Mouse (Mus musculus) midbrain, embryonic 16.5 days (tissue): Measurements from ENCODE around the gene Nfx1. TPM values are rescaled to one million over a fixed set of nuclear protein-coding genes. Genes with fewer than 3 reads are reported as not detected.

ENCODE experiments used
- ATAC-seq: fragments of 200-750 bp; cut with Nextera tagmentation; 2 replicates; pipeline ENCODE4 v1.8.0; 2017; ENCODE audit warnings: moderate TSS enrichment
- H3K27ac ChIP-seq: fragments of 300-500 bp; sonication (generic); 2 replicates; pipeline ENCODE4 v1.5.1; 2014; ENCODE audit warnings: mild to moderate bottlenecking, low read length, mixed read lengths
- H3K27me3 ChIP-seq: fragments of 300-500 bp; sonication (generic); 2 replicates; pipeline ENCODE4 v1.6.1; 2014; ENCODE audit warnings: low read depth, low read length, mixed read lengths; ENCODE audit not compliant: control insufficient read depth, insufficient read depth
- H3K36me3 ChIP-seq: fragments of 300-500 bp; sonication (generic); 2 replicates; pipeline ENCODE4 v1.6.1; 2014; ENCODE audit warnings: mild to moderate bottlenecking, low read length, moderate library complexity, mixed read lengths; ENCODE audit not compliant: control insufficient read depth, insufficient read depth
- H3K4me1 ChIP-seq: fragments of 300-500 bp; sonication (generic); 2 replicates; pipeline ENCODE4 v1.6.1; 2014; ENCODE audit warnings: mild to moderate bottlenecking, low read length, mixed read lengths; ENCODE audit not compliant: control insufficient read depth, insufficient read depth
- H3K4me2 ChIP-seq: fragments of 300-500 bp; sonication (generic); 2 replicates; pipeline ENCODE4 v1.6.1; 2014; ENCODE audit warnings: mild to moderate bottlenecking, low read length, mixed read lengths
- H3K4me3 ChIP-seq: fragments of 300-500 bp; sonication (generic); 2 replicates; pipeline ENCODE4 v1.5.1; 2014; ENCODE audit warnings: low read depth, mild to moderate bottlenecking, low read length, moderate library complexity, mixed read lengths
- H3K9ac ChIP-seq: fragments of 300-500 bp; sonication (generic); 2 replicates; pipeline ENCODE4 v1.6.1; 2014; ENCODE audit warnings: low read depth, low read length, mixed read lengths
- H3K9me3 ChIP-seq: fragments of 300-500 bp; sonication (generic); replicated peaks from 2 replicates; pipeline ENCODE4 v1.6.1; 2014; ENCODE audit warnings: mild to moderate bottlenecking, low read length, mixed read lengths; ENCODE audit not compliant: control insufficient read depth, poor library complexity, severe bottlenecking
- WGBS: fragments of 180-500 bp; shearing (Covaris S2); extraction: QIAGEN DNeasy Blood & Tissue Kit; methylation state at CpG from one replicate; pipeline ENCODE4 v1.1.7; 2014; 5-methylcytosine and 5-hydroxymethylcytosine counted together
- polyA plus RNA-seq: library from polyadenylated mRNA; unstranded; fragments of >200 nt; fragmentation: Nextera tagmentation; extraction: Ambion mirVana; gene quantifications from 2 replicates; pipeline ENCODE4 v1.2.1, GENCODE M21; 2015

Gene Nfx1
- polyA plus RNA-seq, 1 experiment from 2014 or later, result 115 TPM

DNA sequence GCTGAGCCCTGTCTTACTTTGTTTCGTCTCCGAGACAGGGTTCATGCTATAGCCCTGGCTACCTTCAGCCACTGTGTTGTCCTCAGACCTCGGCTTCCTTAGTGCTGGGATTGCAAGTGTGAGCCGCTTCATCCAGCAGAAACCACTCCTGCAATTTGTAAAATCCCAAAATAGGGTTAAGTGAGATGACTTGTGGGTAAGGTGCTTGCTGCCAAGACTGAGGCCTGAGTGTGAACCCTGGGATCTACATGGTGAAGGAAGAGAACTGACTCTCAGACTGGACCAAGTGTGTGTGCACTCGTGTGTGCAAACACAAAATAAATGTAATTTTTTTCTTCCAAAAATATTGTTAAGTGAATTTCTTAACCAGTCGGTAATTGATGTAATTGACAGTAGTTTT is 18.9 kb downstream of the Nfx1 start:
- Histone ChIP-seq H3K4me3 (no peak overlapping the region), H3K9me3 (no peaks in the 10 kb centered on the region), H3K27ac (no peak overlapping the region), H3K4me1 (no peaks in the 10 kb centered on the region), H3K9ac (no peak overlapping the region), H3K4me2 (no peak overlapping the region), H3K27me3 (no peaks in the 10 kb centered on the region), H3K36me3 (peaks cover 59% of the 10 kb centered on the region)
- no peak for ATAC-seq
- WGBS, result 82% methylated on average over 6 of the region's 6 CpGs

DNA sequence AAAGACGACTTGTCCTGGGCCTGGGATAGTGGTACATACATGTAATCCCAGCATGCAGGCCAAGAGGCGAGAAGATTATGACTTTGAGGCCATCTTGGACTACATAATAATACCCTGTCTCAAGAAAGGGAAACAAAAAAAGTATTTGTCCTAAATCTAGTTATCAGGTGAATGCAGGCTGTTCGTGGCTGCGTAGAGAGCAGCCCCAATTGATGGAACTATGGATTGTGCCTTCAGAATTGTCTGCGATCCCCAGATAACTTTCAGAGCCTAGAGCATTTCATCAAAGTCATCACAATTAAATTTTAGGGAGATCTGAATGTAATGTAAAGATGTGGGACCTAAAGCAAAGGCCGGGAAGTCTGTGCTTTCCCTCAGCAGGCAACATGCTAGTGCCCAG is 25.6 kb downstream of the Nfx1 start:
- WGBS, result 94% methylated on average over 6 of the region's 6 CpGs
- no peak overlapping the region for H3K4me3 ChIP-seq
- ATAC-seq, result no peak

DNA sequence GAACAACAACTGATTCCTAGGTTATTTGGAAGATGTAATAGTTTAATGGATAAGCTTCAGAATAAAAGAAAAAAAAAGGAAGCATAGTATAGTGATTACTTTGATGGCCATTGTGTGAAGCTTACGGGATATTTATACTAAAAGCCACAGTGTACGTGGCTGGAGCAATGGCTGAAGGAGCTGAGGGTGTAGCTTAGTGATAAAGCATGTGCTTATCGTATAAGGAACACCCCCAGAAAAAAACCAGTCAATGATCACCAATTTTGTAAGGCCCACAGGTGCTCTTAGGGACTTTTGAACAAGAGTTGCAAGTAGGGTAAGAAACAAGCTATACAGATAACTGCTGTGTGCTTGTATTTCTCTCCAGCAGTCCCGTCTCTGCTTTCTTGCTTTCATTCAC is 27.2 kb downstream of the Nfx1 start:
- Histone ChIP-seq H3K4me3 (no peak overlapping the region), H3K4me1 (no peaks in the 10 kb centered on the region)
- WGBS, result 96% methylated on average over 4 of the region's 4 CpGs

More for the DNA sequence above, 25.6 kb downstream of the Nfx1 start:
- Histone ChIP-seq H3K9me3 (no peaks in the 10 kb centered on the region), H3K4me2 (no peak overlapping the region), H3K27me3 (no peaks in the 10 kb centered on the region), H3K9ac (no peak overlapping the region), H3K36me3 (peaks cover 62% of the 10 kb centered on the region), H3K27ac (no peak overlapping the region), H3K4me1 (no peaks in the 10 kb centered on the region)

DNA sequence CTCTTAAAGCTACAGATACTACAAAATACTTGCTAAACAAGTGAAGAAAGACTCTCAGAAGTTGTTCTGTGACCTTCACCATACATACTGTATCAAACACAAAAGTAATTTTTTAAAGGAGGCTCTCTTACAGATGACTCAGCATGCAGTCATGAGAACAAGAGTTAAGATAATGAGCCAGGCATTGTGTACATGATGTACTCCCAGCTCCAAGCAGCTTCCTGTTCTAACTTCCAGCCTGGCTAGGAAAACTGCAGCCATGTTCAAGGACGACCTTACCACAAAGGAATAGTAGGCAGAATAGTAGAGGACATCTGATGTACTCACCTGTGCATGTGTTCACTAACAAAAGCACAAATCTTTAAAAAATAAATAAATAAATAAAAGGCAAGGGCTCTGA is 29.6 kb downstream of the Nfx1 start:
- no peaks in the 10 kb centered on the region for H3K9me3 ChIP-seq
- no peak overlapping the region for H3K4me2 ChIP-seq
- peaks cover 65% of the 10 kb centered on the region for H3K36me3 ChIP-seq
- WGBS, result 87% methylated on average over 1 of the region's 1 CpGs
- H3K4me3 ChIP-seq, result no peak overlapping the region
- H3K27ac ChIP-seq, result no peak overlapping the region
- no peak for ATAC-seq
- H3K27me3 ChIP-seq, result no peaks in the 10 kb centered on the region
- no peak overlapping the region for H3K9ac ChIP-seq
- no peaks in the 10 kb centered on the region for H3K4me1 ChIP-seq

More for the DNA sequence above, 27.2 kb downstream of the Nfx1 start:
- no peaks in the 10 kb centered on the region for H3K27me3 ChIP-seq
- no peaks in the 10 kb centered on the region for H3K9me3 ChIP-seq
- H3K36me3 ChIP-seq, result peaks cover 64% of the 10 kb centered on the region
- no peak for ATAC-seq
- H3K27ac ChIP-seq, result no peak overlapping the region
- H3K4me2 ChIP-seq, result no peak overlapping the region
- H3K9ac ChIP-seq, result no peak overlapping the region

DNA sequence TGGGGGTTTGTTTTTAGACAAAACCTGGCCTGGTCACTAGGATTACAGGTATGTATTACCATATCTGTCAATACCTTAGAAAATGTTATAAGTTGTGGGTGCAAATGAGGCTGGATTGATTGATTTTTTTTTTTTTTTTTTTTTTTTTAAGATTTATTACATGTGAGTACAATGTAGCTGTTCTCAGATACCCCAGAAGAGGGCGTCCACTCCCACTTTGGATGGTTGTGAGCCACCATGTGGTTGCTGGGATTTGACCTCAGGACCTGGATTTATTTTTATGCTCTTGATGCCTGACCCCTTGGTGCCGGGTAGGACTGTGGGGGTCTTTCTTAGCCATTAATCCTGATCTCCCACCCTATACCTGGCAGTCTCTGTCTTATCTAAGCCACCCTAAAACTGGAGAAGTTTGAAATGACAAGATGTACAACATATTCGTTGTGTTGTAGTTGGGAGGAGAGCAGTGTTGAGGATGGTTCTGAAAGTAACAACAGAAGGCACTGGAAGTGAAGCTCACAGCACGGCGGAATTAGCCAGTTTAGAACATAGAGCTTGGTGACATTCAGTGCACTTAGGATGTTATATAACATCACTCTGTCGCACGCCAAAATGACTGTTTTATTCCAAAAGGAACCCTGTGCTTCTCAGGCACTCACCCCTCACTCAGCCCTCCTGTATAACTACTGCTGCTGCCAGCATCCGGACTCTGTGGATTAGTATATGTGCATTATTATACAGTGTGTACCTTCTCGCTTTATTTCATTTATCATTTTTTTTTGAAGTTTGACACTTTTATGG is 30.3 kb downstream of the Nfx1 start:
- Histone ChIP-seq H3K27me3 (no peaks in the 10 kb centered on the region), H3K27ac (no peak overlapping the region), H3K9ac (no peak overlapping the region), H3K36me3 (peaks cover 61% of the 10 kb centered on the region), H3K9me3 (no peaks in the 10 kb centered on the region), H3K4me3 (no peak overlapping the region), H3K4me1 (no peaks in the 10 kb centered on the region), H3K4me2 (no peak overlapping the region)
- no peak for ATAC-seq
- 94% methylated on average over 9 of the region's 9 CpGs for WGBS

DNA sequence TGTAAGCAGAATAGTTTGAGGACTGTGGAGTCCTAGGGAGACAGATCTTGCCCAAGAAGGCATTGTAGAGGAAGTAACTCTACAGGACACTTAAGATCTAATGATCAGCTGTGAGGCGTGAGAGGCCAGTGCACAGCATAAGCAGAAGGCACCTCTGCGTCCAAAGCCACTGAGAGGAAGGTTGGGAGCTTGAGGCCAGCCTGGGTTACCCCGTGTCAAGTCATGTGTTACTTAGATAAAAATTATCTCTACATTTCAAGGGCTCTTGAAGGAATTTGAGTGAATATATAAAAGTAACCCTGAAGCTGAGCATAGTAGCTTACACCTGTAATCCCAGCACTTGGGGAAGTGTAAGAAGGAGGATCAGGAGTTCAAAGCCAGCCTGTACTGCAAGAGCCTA is 42.6 kb downstream of the Nfx1 start:
- no peak overlapping the region for H3K9ac ChIP-seq
- H3K4me3 ChIP-seq, result no peak overlapping the region
- H3K9me3 ChIP-seq, result no peaks in the 10 kb centered on the region
- H3K36me3 ChIP-seq, result peaks cover 39% of the 10 kb centered on the region
- no peaks in the 10 kb centered on the region for H3K27me3 ChIP-seq
- H3K4me2 ChIP-seq, result no peak overlapping the region
- ATAC-seq, result no peak
- no peaks in the 10 kb centered on the region for H3K4me1 ChIP-seq
- no peak overlapping the region for H3K27ac ChIP-seq
- 86% methylated on average over 3 of the region's 3 CpGs for WGBS

DNA sequence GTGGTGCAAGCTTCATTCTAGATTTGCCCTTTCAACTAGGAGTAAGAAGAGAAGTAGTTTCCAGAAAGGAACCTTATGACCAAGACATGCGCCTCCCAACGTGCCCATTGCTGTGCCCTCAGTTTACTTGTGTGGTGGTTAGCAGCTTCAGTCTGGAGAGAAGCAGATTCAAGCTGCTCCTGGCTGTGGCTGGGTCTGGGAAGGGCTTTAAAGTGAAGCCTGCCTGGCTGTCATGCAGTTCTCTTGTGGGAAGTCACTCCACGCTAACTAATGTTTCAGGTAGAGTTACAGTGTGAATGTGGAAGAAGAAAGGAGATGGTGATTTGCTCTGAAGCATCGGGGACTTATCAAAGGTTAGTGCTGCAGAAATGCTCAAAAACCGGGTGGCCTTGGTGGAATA is 45.1 kb downstream of the Nfx1 start:
- 96% methylated on average over 5 of the region's 5 CpGs for WGBS
- Histone ChIP-seq H3K9ac (no peak overlapping the region), H3K36me3 (peaks cover 29% of the 10 kb centered on the region), H3K4me2 (no peak overlapping the region), H3K4me1 (no peaks in the 10 kb centered on the region), H3K9me3 (no peaks in the 10 kb centered on the region), H3K27me3 (no peaks in the 10 kb centered on the region), H3K4me3 (no peak overlapping the region), H3K27ac (no peak overlapping the region)
- ATAC-seq, result no peak

DNA sequence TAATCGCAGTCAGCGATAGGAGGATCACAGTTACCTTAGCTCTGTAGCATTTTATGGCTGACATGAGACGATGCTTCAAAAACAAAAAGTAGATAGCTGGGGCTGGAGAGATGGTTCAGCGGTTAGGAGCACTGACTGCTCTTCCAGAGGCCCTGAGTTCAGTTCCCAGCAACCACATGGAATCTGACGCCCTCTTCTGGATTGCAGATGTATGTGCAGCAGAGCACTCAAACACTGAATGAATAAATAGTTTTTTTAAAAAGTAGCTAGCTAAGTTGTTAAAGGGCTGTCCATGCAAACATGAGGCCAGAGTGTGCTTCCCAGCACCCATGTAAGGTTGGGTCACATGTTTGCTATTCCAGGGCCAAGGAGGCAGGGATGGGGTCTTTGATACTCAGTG is 50.4 kb downstream of the Nfx1 start:
- 92% methylated on average over 5 of the region's 5 CpGs for WGBS
- H3K4me3 ChIP-seq, result no peak overlapping the region
- peaks cover 16% of the 10 kb centered on the region for H3K36me3 ChIP-seq

DNA sequence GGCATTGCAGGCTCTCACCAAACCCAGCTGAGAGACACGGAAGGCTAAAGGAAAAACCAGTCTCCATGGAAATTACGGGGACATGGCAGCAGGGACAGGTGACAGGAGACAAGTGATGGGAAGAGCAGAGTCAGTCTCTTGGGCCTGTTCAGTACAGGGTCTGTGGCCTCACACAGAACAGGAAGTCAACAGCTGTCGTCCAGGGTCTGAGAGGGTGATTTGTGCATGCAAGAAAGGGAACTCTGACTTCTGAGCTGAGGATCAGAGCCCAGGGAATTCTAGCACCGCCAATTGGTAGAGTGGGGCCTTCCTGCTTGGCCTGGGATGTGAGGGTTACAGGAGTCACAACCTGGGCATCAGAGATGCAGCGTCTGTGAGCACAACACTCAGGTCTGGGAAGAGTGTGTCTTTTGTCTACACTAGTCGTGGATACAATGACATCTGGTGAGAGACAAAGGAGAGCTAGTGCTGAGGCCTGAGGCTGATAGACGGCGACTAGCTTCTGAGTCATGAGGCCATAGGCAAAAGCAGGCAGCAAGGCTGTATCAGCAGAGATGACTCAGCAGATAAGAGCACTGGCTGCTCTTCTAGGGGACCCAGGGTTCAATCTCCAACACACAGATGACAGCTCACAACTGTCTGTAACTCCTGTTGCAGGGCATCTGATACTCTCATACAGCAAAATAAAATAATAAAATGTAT is 55.5 kb downstream of the Nfx1 start:
- Histone ChIP-seq H3K27me3 (no peaks in the 10 kb centered on the region), H3K9me3 (no peaks in the 10 kb centered on the region), H3K4me3 (no peak overlapping the region), H3K9ac (no peak overlapping the region), H3K36me3 (peaks cover 12% of the 10 kb centered on the region), H3K4me1 (no peaks in the 10 kb centered on the region), H3K27ac (no peak overlapping the region), H3K4me2 (no peak overlapping the region)
- WGBS, result 63% methylated on average over 8 of the region's 8 CpGs
- ATAC-seq, result no peak

More for the DNA sequence above, 50.4 kb downstream of the Nfx1 start:
- Histone ChIP-seq H3K4me1 (no peaks in the 10 kb centered on the region), H3K27me3 (no peaks in the 10 kb centered on the region), H3K9me3 (no peaks in the 10 kb centered on the region), H3K9ac (no peak overlapping the region), H3K4me2 (no peak overlapping the region), H3K27ac (no peak overlapping the region)
- no peak for ATAC-seq
